In the genomic region with DNA sequence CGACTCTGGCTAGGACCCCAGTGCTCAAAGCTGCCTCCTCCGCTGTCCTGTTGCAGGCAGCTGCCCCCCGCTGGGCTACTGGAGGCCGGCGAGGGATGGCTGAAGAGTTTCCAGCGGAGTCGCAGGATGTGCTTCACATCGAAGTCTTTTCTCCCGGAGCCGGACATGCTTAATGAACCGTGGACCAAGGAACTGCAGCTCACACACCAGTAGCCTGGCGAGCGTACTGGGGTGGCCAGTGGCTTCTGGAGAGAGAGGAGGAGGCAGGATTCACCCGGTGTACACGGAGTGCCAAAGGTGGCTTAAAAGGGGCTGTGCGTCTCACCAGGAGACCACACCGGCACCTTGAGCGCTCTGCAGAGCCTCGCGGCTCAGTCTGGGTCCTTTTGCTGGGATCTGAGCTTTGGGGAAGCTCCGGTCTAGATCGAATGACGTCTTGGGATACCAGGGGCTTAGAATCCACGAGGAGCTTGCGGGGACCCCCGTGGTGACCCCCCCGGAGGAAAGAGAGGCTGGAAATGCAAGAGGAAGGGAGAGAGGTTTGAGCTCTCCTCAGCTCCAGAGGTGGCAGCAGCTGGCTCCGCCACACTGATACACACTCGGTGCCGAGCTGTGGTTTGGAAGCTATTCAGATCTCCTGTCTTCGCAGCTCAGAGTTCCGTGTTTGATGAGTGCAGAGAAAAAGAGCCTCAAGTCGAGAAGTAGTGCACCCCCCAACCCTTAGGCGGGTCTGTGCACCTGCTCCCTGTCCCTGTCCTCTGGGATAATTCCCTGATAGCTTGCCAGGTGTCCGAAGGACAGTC, we compare ENCODE assay signal across 9 mouse cellular contexts. TPM values are rescaled to one million over a fixed set of nuclear protein-coding genes. Genes with fewer than 3 reads are reported as not detected.
DNase-seq lines count a peak whose midpoint lies in the region; ATAC-seq and TF ChIP-seq lines count a peak whose summit lies in the region.
"Had no signal": no experiment of that assay in that cellular context is flagged by ENCODE, and none has a peak within 500 bp of the region (broad histone marks: within the 10 kb centered on the region; RNA-seq: fewer than 3 reads in every experiment).

No protein-coding gene starts in this region.

- peak overlapping the region; percentile 68 for H3K4me2 ChIP-seq in lung, embryonic 14.5 days
- H3K4me2 ChIP-seq in hindbrain, embryonic 11.5 days (replicated peaks; ENCODE audit: low read depth, low read length) = peak overlapping the region; percentile 98
- H3K4me2 ChIP-seq in stomach, embryonic 16.5 days (ENCODE audit: low read depth, low read length) = peak overlapping the region; percentile 76

- H3K27me3 ChIP-seq in lung, embryonic 14.5 days (ENCODE audit: insufficient read depth, low read length) = peaks cover 17% of the 10 kb centered on the region
- H3K27me3 ChIP-seq in hindbrain, embryonic 11.5 days (ENCODE audit: control insufficient read depth, insufficient read depth, low read length) = no peaks in the 10 kb centered on the region
- peaks cover 27% of the 10 kb centered on the region for H3K27me3 ChIP-seq in midbrain, embryonic 10.5 days (ENCODE audit: low read depth, poor library complexity, severe bottlenecking)
- H3K27me3 ChIP-seq in stomach, embryonic 16.5 days (ENCODE audit: control insufficient read depth, insufficient read depth, low read length) = peaks cover 7% of the 10 kb centered on the region

- TF ChIP-seq POLR2A in lung, adult 2 months (IDR thresholded peaks at IDR 0.05; ENCODE audit: borderline replicate concordance, extremely low read depth, low read depth, low read length) = no peak

- DNase-seq in lung, embryonic 14.5 days = peak; percentile 55
- no peak for DNase-seq in lung, adult 2 months
- DNase-seq in embryo, embryonic 9.5 days (ENCODE audit: extremely low spot score) = peak; percentile 60
- DNase-seq in hindbrain, embryonic 11.5 days (ENCODE audit: low spot score) = peak; percentile 72
- DNase-seq in midbrain, embryonic 10.5 days (ENCODE audit: low spot score) = peak; percentile 67
- no peak for DNase-seq in urinary bladder, postnatal 4 days (ENCODE audit: low spot score in 2 of 2)

- H3K27ac ChIP-seq in lung, embryonic 14.5 days (ENCODE audit: low read depth) = no peak overlapping the region
- 0 out of 2 replicates have a peak overlapping the region, but pooled peaks have one; percentile 39 for H3K27ac ChIP-seq in hindbrain, embryonic 11.5 days (ENCODE audit: low read depth, low read length)
- H3K27ac ChIP-seq in midbrain, embryonic 10.5 days (replicated peaks) = peak overlapping the region; percentile 82
- H3K27ac ChIP-seq in stomach, embryonic 16.5 days (ENCODE audit: low read length) = no peak overlapping the region

- H3K9me3 ChIP-seq in lung, embryonic 14.5 days (ENCODE audit: low read depth, low read length) = no peaks in the 10 kb centered on the region
- no peaks in the 10 kb centered on the region for H3K9me3 ChIP-seq in hindbrain, embryonic 11.5 days (ENCODE audit: control insufficient read depth, low read length)
- H3K9me3 ChIP-seq in midbrain, embryonic 10.5 days (replicated peaks) = no peaks in the 10 kb centered on the region
- no peaks in the 10 kb centered on the region for H3K9me3 ChIP-seq in stomach, embryonic 16.5 days (replicated peaks; ENCODE audit: control insufficient read depth, low read length)

- peak overlapping the region; percentile 21 for H3K9ac ChIP-seq in lung, embryonic 14.5 days
- peak overlapping the region; percentile 64 for H3K9ac ChIP-seq in hindbrain, embryonic 11.5 days (ENCODE audit: low read depth, low read length)
- H3K9ac ChIP-seq in stomach, embryonic 16.5 days (ENCODE audit: low read length) = peak overlapping the region; percentile 32

- 2% methylated on average over 35 of the region's 35 CpGs for WGBS in lung, embryonic 14.5 days
- WGBS in lung, adult 2 months = 2% methylated on average over 35 of the region's 35 CpGs
- WGBS in hindbrain, embryonic 11.5 days = 2% methylated on average over 34 of the region's 35 CpGs
- WGBS in midbrain, embryonic 10.5 days = 2% methylated on average over 35 of the region's 35 CpGs
- WGBS in stomach, embryonic 16.5 days = 1% methylated on average over 35 of the region's 35 CpGs

- peak; percentile 80 for ATAC-seq in lung, embryonic 14.5 days (ENCODE audit: insufficient read depth)
- ATAC-seq in hindbrain, embryonic 11.5 days (ENCODE audit: low FRiP score) = peak; percentile 85
- ATAC-seq in stomach, embryonic 16.5 days (ENCODE audit: insufficient read depth, low FRiP score) = peak; percentile 64; the same call in 1 of the 2 replicates
- no peak for ATAC-seq in erythroblast, adult 5-6 weeks (replicated peaks; ENCODE audit: low FRiP score, poor library complexity, severe bottlenecking)

- H3K4me3 ChIP-seq in lung, embryonic 14.5 days (ENCODE audit: low read depth, low read length) = peak overlapping the region; percentile 33
- H3K4me3 ChIP-seq in lung, adult 2 months (replicated peaks; ENCODE audit: extremely low read depth, low read depth, low read length) = no peak overlapping the region
- H3K4me3 ChIP-seq in hindbrain, embryonic 11.5 days (ENCODE audit: low read depth, low read length) = peak overlapping the region; percentile 58
- peak overlapping the region; percentile 64 for H3K4me3 ChIP-seq in midbrain, embryonic 10.5 days
- H3K4me3 ChIP-seq in stomach, embryonic 16.5 days (replicated peaks; ENCODE audit: low read length) = peak overlapping the region; percentile 37

- no peak for TF ChIP-seq CTCF in lung, embryonic 14.5 days (IDR thresholded peaks at IDR 0.05; ENCODE audit: low read depth)
- no peak for TF ChIP-seq CTCF in lung, adult 2 months (IDR thresholded peaks at IDR 0.05; ENCODE audit: insufficient read depth, low read length)

- no peaks in the 10 kb centered on the region for H3K36me3 ChIP-seq in lung, embryonic 14.5 days (ENCODE audit: insufficient read depth)
- H3K36me3 ChIP-seq in hindbrain, embryonic 11.5 days (ENCODE audit: control insufficient read depth, insufficient read depth, low read length) = no peaks in the 10 kb centered on the region
- H3K36me3 ChIP-seq in midbrain, embryonic 10.5 days = no peaks in the 10 kb centered on the region
- no peaks in the 10 kb centered on the region for H3K36me3 ChIP-seq in stomach, embryonic 16.5 days (ENCODE audit: control insufficient read depth, insufficient read depth, low read length)

- no peaks in the 10 kb centered on the region for H3K4me1 ChIP-seq in lung, embryonic 14.5 days (ENCODE audit: insufficient read depth)
- no peaks in the 10 kb centered on the region for H3K4me1 ChIP-seq in lung, adult 2 months (ENCODE audit: control insufficient read depth, insufficient read depth, low read length)
- peaks cover 2% of the 10 kb centered on the region; the same call in 1 of the 2 replicates for H3K4me1 ChIP-seq in hindbrain, embryonic 11.5 days (replicated peaks; ENCODE audit: control insufficient read depth, insufficient read depth, low read length)
- H3K4me1 ChIP-seq in midbrain, embryonic 10.5 days = peaks cover 19% of the 10 kb centered on the region
- 0 out of 2 replicates have a peak, but pooled peaks cover 4% of the 10 kb centered on the region for H3K4me1 ChIP-seq in stomach, embryonic 16.5 days (ENCODE audit: control insufficient read depth, insufficient read depth, low read length)

RNA-seq across cellular contexts. Expression of a gene that starts 0.6 kb away (rescaled TPM):
- polyA plus RNA-seq in lung, embryonic 14.5 days (2014; fragmentation: Nextera tagmentation; extraction: Ambion mirVana) = not detected in 2 replicates
- not detected in 2 replicates for polyA plus RNA-seq in lung, adult 2 months (2012; rRNA removed)
- polyA plus RNA-seq in hindbrain, embryonic 11.5 days (2014; fragmentation: Nextera tagmentation; extraction: Ambion mirVana) = 1.4 and 2.3 TPM in 2 replicates
- polyA plus RNA-seq in midbrain, embryonic 10.5 days (2016; fragmentation: Nextera tagmentation; extraction: Ambion mirVana) = 0.96 and 1.9 TPM in 2 replicates
- 0.44 and 0.47 TPM in 2 replicates for polyA plus RNA-seq in stomach, embryonic 16.5 days (2015; fragmentation: Nextera tagmentation; extraction: Ambion mirVana)
- not detected in 2 replicates for total RNA-seq in erythroblast, adult 5-6 weeks (2015; ENCODE audit: low replicate concordance)
- not detected in 2 replicates for total RNA-seq in erythroblast, adult 5-6 weeks (2017; ENCODE audit: low replicate concordance)
- total RNA-seq: neutrophil, adult 5-6 weeks had no signal

Comparison
In these comparisons a context has a peak if more than half of its experiments do, and no peak if none do; other contexts are left out.
1. DNase-seq: peak in lung, embryonic 14.5 days (single experiment), embryo, embryonic 9.5 days (single experiment), hindbrain, embryonic 11.5 days (single experiment) and midbrain, embryonic 10.5 days (single experiment); none in lung, adult 2 months (single experiment) and urinary bladder, postnatal 4 days (0 of 2).
2. H3K27ac ChIP-seq: peak in hindbrain, embryonic 11.5 days (single experiment) and midbrain, embryonic 10.5 days (single experiment); none in lung, embryonic 14.5 days (single experiment) and stomach, embryonic 16.5 days (single experiment).
3. Peak in every context shown above with its lines, with median percentiles within 50 percentile points of each other: H3K4me2 ChIP-seq and H3K9ac ChIP-seq.